Mouse (Mus musculus) CH12.LX (cell line): ENCODE data around the gene Efcab5. TPM values are rescaled to one million over a fixed set of nuclear protein-coding genes. Genes with fewer than 3 reads are reported as not detected.

ENCODE experiments used
- DNase-seq: peaks from one replicate; pipeline ENCODE4 v3.0.0-alpha.2; 2013; ENCODE audit errors: extremely low read depth
- H3K27ac ChIP-seq: 2 replicates; pipeline ENCODE4 v1.5.1; 2012; ENCODE audit warnings: low read depth, mild to moderate bottlenecking, control low read depth, moderate library complexity; ENCODE audit not compliant: insufficient read depth
- H3K27me3 ChIP-seq: replicated peaks from 2 replicates; pipeline ENCODE3; 2012; ENCODE audit warnings: inconsistent platforms
- H3K36me3 ChIP-seq, 2 experiments: replicated peaks in 1 of 2; 2 replicates each; pipeline versions ENCODE3 to v1.6.1; 2012; ENCODE audit warnings: inconsistent platforms in 1 of 2, low read length in 1 of 2, mild to moderate bottlenecking in 1 of 2, mixed read lengths in 1 of 2, moderate library complexity in 1 of 2; ENCODE audit not compliant: control insufficient read depth in 1 of 2, insufficient read depth in 1 of 2
- H3K4me1 ChIP-seq, 2 experiments: 2 replicates each; pipeline ENCODE4 v1.6.1; 2012; ENCODE audit warnings: inconsistent platforms in 1 of 2, moderate library complexity in 1 of 2; ENCODE audit not compliant: insufficient read depth in 2 of 2, control insufficient read depth in 1 of 2
- H3K4me2 ChIP-seq: 2 replicates; pipeline ENCODE4 v1.6.1; 2012; ENCODE audit warnings: low read depth, mild to moderate bottlenecking, control low read depth; ENCODE audit not compliant: poor library complexity, insufficient read depth, severe bottlenecking
- H3K4me3 ChIP-seq, 3 experiments: fragments of 150-350 bp in 1 of 3; sonication (generic) in 1 of 3; replicated peaks in 1 of 3; 2 replicates each; pipeline versions ENCODE3 to v1.5.1; 2011 to 2012; ENCODE audit warnings: low read depth in 2 of 3, low read length in 2 of 3, mild to moderate bottlenecking in 2 of 3, moderate library complexity in 2 of 3, control low read depth in 1 of 3, improper control_type of control experiment in 1 of 3, inconsistent platforms in 1 of 3, mixed read lengths in 1 of 3; ENCODE audit not compliant: poor library complexity in 1 of 3
- H3K79me2 ChIP-seq: replicated peaks from 2 replicates; pipeline ENCODE4 v1.6.1; 2012; ENCODE audit warnings: mild to moderate bottlenecking, moderate library complexity; ENCODE audit not compliant: control insufficient read depth, poor library complexity, insufficient read depth, severe bottlenecking; ENCODE audit errors: extremely low read depth
- H3K9ac ChIP-seq: 2 replicates; pipeline ENCODE4 v1.6.1; 2012; ENCODE audit warnings: low read depth, mild to moderate bottlenecking, control low read depth, moderate library complexity; ENCODE audit not compliant: insufficient read depth
- H3K9me3 ChIP-seq: replicated peaks from 2 replicates; pipeline ENCODE3; 2012; ENCODE audit warnings: low read length, inconsistent platforms, mixed read lengths
- BHLHE40 ChIP-seq: IDR thresholded peaks from 2 replicates; pipeline ENCODE4 v1.6.1; 2011; ENCODE audit warnings: mild to moderate bottlenecking, low read depth, low read length, improper control_type of control experiment
- CHD1 ChIP-seq: IDR thresholded peaks from 2 replicates; pipeline ENCODE4 v1.6.1; 2012; ENCODE audit warnings: low read depth, low read length, improper control_type of control experiment, inconsistent platforms
- CHD2 ChIP-seq: IDR thresholded peaks from 2 replicates; pipeline ENCODE4 v1.6.1; 2011; ENCODE audit warnings: low read length, improper control_type of control experiment
- CTCF ChIP-seq, 2 experiments: IDR thresholded peaks in 1 of 2; conservative IDR thresholded peaks in 1 of 2; 2 replicates each; pipeline ENCODE4 v1.5.1; 2011 to 2012; ENCODE audit warnings: low read depth in 2 of 2, low read length in 2 of 2, improper control_type of control experiment in 1 of 2, inconsistent platforms in 1 of 2, mild to moderate bottlenecking in 1 of 2, moderate library complexity in 1 of 2
- E2F4 ChIP-seq: IDR thresholded peaks from 2 replicates; pipeline ENCODE4 v1.6.1; 2011; ENCODE audit warnings: low read depth, low read length, improper control_type of control experiment; ENCODE audit not compliant: insufficient replicate concordance
- ELF1 ChIP-seq: IDR thresholded peaks from 2 replicates; pipeline ENCODE4 v1.6.1; 2014; ENCODE audit warnings: low read depth, mild to moderate bottlenecking, inconsistent platforms, low read length, improper control_type of control experiment
- EP300 ChIP-seq: IDR thresholded peaks from 2 replicates; pipeline ENCODE4 v1.6.1; 2011; ENCODE audit warnings: low read length, improper control_type of control experiment
- ETS1 ChIP-seq: conservative IDR thresholded peaks from 2 replicates; pipeline ENCODE4 v1.6.1; 2012; ENCODE audit warnings: low read depth, mild to moderate bottlenecking, inconsistent platforms, low read length, improper control_type of control experiment, moderate library complexity
- JUN ChIP-seq: IDR thresholded peaks from 2 replicates; pipeline ENCODE4 v1.6.1; 2011; ENCODE audit warnings: low read depth, mild to moderate bottlenecking, low read length, improper control_type of control experiment, moderate library complexity; ENCODE audit not compliant: insufficient read depth
- MAX ChIP-seq: IDR thresholded peaks from 2 replicates; pipeline ENCODE4 v1.6.1; 2011; ENCODE audit warnings: low read length, improper control_type of control experiment
- MAZ ChIP-seq: IDR thresholded peaks from 2 replicates; pipeline ENCODE4 v1.6.1; 2012; ENCODE audit warnings: low read depth, mild to moderate bottlenecking, inconsistent platforms, low read length, improper control_type of control experiment, moderate library complexity
- MXI1 ChIP-seq: IDR thresholded peaks from 2 replicates; pipeline ENCODE4 v1.6.1; 2011; ENCODE audit warnings: mild to moderate bottlenecking, low read depth, low read length, improper control_type of control experiment
- NELFE ChIP-seq: IDR thresholded peaks from 2 replicates; pipeline ENCODE4 v1.6.1; 2011; ENCODE audit warnings: low read depth, low read length, improper control_type of control experiment
- NRF1 ChIP-seq: IDR thresholded peaks from 2 replicates; pipeline ENCODE4 v1.6.1; 2014; ENCODE audit warnings: low read depth, mild to moderate bottlenecking, inconsistent platforms, low read length, improper control_type of control experiment, moderate library complexity
- PAX5 ChIP-seq: IDR thresholded peaks from 2 replicates; pipeline ENCODE4 v1.6.1; 2012; ENCODE audit warnings: low read length, inconsistent platforms, mixed read lengths
- RAD21 ChIP-seq: IDR thresholded peaks from 2 replicates; pipeline ENCODE4 v1.6.1; 2011; ENCODE audit warnings: low read depth, mild to moderate bottlenecking, low read length, improper control_type of control experiment, moderate library complexity
- RCOR1 ChIP-seq: conservative IDR thresholded peaks from 2 replicates; pipeline ENCODE4 v1.6.1; 2012; ENCODE audit warnings: low read depth, mild to moderate bottlenecking, inconsistent platforms, low read length, improper control_type of control experiment
- SIN3A ChIP-seq: IDR thresholded peaks from 2 replicates; pipeline ENCODE4 v1.6.1; 2012; ENCODE audit warnings: low read length, improper control_type of control experiment, inconsistent platforms
- SMC3 ChIP-seq: IDR thresholded peaks from 2 replicates; pipeline ENCODE4 v1.6.1; 2011; ENCODE audit warnings: low read depth, low read length, improper control_type of control experiment
- TBP ChIP-seq: conservative IDR thresholded peaks from 2 replicates; pipeline ENCODE4 v1.6.1; 2011; ENCODE audit warnings: low read depth, low read length, improper control_type of control experiment
- TCF12 ChIP-seq: IDR thresholded peaks from 2 replicates; pipeline ENCODE4 v1.6.1; 2014; ENCODE audit warnings: low read depth, mild to moderate bottlenecking, inconsistent platforms, low read length, improper control_type of control experiment
- UBTF ChIP-seq: IDR thresholded peaks from 2 replicates; pipeline ENCODE4 v1.6.1; 2012; ENCODE audit warnings: low read depth, mild to moderate bottlenecking, inconsistent platforms, low read length, improper control_type of control experiment, moderate library complexity
- USF1 ChIP-seq: IDR thresholded peaks from 2 replicates; pipeline ENCODE4 v1.6.1; 2014; ENCODE audit warnings: low read depth, mild to moderate bottlenecking, inconsistent platforms, low read length, improper control_type of control experiment
- USF2 ChIP-seq: conservative IDR thresholded peaks from 2 replicates; pipeline ENCODE4 v1.6.1; 2011; ENCODE audit warnings: low read depth, low read length, improper control_type of control experiment
- dilution Hi-C: fragments of 300-500 bp; cut with MboI; formaldehyde crosslinking; loops from 2 replicates; pipeline ENCODE4 v1.14.3; 2020; ENCODE audit warnings: low sequenced_read_pairs; ENCODE audit not compliant: extremely low pct_unique_long_range_greater_than_20kb, extremely low pct_ligation_motif_present
- in situ Hi-C: fragments of 300-500 bp; cut with MboI; formaldehyde crosslinking; loops from 3 replicates; pipeline ENCODE4 v1.14.3; 2019; ENCODE audit warnings: low sequenced_read_pairs, low pct_ligation_motif_present, low pct_unique_long_range_greater_than_20kb, mixed read lengths
- polyA plus RNA-seq: library from polyadenylated mRNA; unstranded; fragments of >175 nt; gene quantifications from 2 replicates; pipeline ENCODE4 v1.2.1, GENCODE M21; 2012; ENCODE audit warnings: low read depth; ENCODE audit not compliant: insufficient read length
- total RNA-seq, 2 experiments: library from RNA; depleted of rRNA; stranded (reverse); fragments of 300-350 nt in 1 of 2; fragments of >200 nt in 1 of 2; gene quantifications; 2 replicates each; pipeline ENCODE4 v1.2.3; 2012 to 2014

The Efcab5 gene
- total and polyA plus RNA-seq, 3 experiments, result 0.24 to 0.43 (median 0.38) TPM

DNA sequence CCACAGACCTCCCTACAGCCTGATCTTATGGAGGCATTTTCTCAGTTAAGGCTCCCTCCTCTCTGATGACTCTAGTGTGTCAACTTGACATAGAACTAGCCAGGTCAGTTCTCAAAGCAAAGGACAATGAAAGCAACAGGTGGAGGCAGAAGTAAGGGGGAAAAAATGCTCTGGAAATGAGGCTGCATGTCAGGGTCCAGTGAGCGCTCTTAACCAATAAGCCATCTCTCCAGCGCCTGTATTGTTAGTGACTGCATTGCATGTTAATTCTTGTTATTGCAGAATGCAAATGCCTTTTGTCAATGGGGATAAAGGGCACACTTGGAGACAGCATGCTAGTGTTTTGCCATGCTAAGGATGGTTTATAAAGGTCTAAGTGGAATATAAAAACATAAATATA, 146.0 kb downstream of the Efcab5 start:
- Histone ChIP-seq H3K9me3 (no peaks in the 10 kb centered on the region), H3K27me3 (no peaks in the 10 kb centered on the region), H3K79me2 (no peaks in the 10 kb centered on the region), H3K36me3 (peaks cover 19 to 35% of the 10 kb centered on the region in 2 experiments), H3K27ac (no peak overlapping the region), H3K9ac (no peak overlapping the region), H3K4me1 (peaks cover 0 to 37% of the 10 kb centered on the region in 2 experiments; a peak in 2 of 4 replicates), H3K4me2 (no peak overlapping the region), H3K4me3 (no peak overlapping the region)
- no peak for TF ChIP-seq EP300
- no peak for TF ChIP-seq USF2
- no peak for TF ChIP-seq RAD21
- no peak for TF ChIP-seq BHLHE40
- no peak for TF ChIP-seq ELF1
- no peak for TF ChIP-seq RCOR1
- TF ChIP-seq SMC3, result no peak
- no peak for TF ChIP-seq PAX5
- no peak for TF ChIP-seq JUN
- no peak for TF ChIP-seq USF1
- TF ChIP-seq SIN3A, result no peak
- TF ChIP-seq ETS1, result no peak
- no peak for TF ChIP-seq CTCF (conservative IDR thresholded peaks at IDR 0.05 in 1 of 2, IDR thresholded peaks at IDR 0.05 in 1 of 2; ENCODE audit: low read depth in 2 of 2, low read length in 2 of 2)
- in situ Hi-C loops, result no loop called here
- dilution Hi-C loops, result no loop called here
- peak; percentile 61 for DNase-seq

DNA sequence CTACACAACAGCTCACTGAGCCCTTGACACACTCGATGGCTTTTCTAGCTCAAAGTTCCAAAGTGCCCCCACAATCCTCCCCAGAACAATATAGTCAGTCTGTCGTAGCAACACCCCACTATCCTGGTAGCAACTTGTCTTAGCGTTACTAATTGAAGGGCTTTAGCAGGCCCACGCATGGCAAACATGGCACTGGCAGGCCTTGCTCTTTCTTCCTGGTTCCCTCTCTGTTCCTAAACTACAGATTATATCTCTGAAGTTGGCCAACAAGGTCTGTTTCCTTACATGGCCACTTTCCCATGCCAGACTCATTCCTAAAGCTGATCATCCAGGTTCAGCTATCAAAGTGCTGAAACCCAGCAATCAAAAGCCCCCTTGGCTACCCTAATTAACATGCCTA, 146.9 kb downstream of the Efcab5 start:
- H3K36me3 ChIP-seq, result peaks cover 15 to 27% of the 10 kb centered on the region in 2 experiments
- TF ChIP-seq MXI1 (no peak), TCF12 (no peak), USF1 (no peak), CHD1 (no peak), MAZ (no peak), NELFE (no peak), E2F4 (no peak), ELF1 (no peak), UBTF (no peak), CHD2 (no peak), NRF1 (no peak), BHLHE40 (no peak), SMC3 (no peak), USF2 (no peak), MAX (no peak), TBP (no peak)
- TF ChIP-seq, all 38 proteins: peak for 0
- H3K27me3 ChIP-seq, result no peaks in the 10 kb centered on the region
- dilution Hi-C loops (no loop called here), in situ Hi-C loops (no loop called here)
- no peaks in the 10 kb centered on the region for H3K79me2 ChIP-seq
- H3K9me3 ChIP-seq, result no peaks in the 10 kb centered on the region
- H3K27ac ChIP-seq, result no peak overlapping the region
- no peak overlapping the region for H3K9ac ChIP-seq
- H3K4me2 ChIP-seq, result no peak overlapping the region
- DNase-seq, result no peak
- no peak overlapping the region for H3K4me3 ChIP-seq
- H3K4me1 ChIP-seq, result peaks cover 0 to 37% of the 10 kb centered on the region in 2 experiments; a peak in 2 of 4 replicates

Other genes starting within 250 kb of the Efcab5 start
- gene Slc6a4, start 190.4 kb downstream of the Efcab5 start, total RNA-seq (2012; rRNA removed), result not detected in 2 replicates
- not detected in 2 replicates for gene Slc6a4, start 190.4 kb downstream of the Efcab5 start, total RNA-seq (2014; rRNA removed)
- not detected in 2 replicates for gene Slc6a4, start 190.4 kb downstream of the Efcab5 start, polyA plus RNA-seq
- 17.6 and 21.9 TPM in 2 replicates for gene Nsrp1, start 110.5 kb downstream of the Efcab5 start, total RNA-seq (2012; rRNA removed)
- gene Nsrp1, start 110.5 kb downstream of the Efcab5 start, total RNA-seq (2014; rRNA removed), result 8.8 and 9.3 TPM in 2 replicates
- gene Nsrp1, start 110.5 kb downstream of the Efcab5 start, polyA plus RNA-seq, result 45.7 and 58.4 TPM in 2 replicates
- gene Ssh2, start 27.3 kb upstream of the Efcab5 start, total RNA-seq (2012; rRNA removed), result 6.3 and 6.5 TPM in 2 replicates
- gene Ssh2, start 27.3 kb upstream of the Efcab5 start, total RNA-seq (2014; rRNA removed), result 5.2 and 5.9 TPM in 2 replicates
- gene Ssh2, start 27.3 kb upstream of the Efcab5 start, polyA plus RNA-seq, result 11.4 and 14.6 TPM in 2 replicates